Mouse (Mus musculus): ENCODE data around the gene Vwce. TPM values are rescaled to one million over a fixed set of nuclear protein-coding genes. Genes with fewer than 3 reads are reported as not detected.

The Vwce gene
- polyA plus RNA-seq, 1 experiment = not detected

DNA sequence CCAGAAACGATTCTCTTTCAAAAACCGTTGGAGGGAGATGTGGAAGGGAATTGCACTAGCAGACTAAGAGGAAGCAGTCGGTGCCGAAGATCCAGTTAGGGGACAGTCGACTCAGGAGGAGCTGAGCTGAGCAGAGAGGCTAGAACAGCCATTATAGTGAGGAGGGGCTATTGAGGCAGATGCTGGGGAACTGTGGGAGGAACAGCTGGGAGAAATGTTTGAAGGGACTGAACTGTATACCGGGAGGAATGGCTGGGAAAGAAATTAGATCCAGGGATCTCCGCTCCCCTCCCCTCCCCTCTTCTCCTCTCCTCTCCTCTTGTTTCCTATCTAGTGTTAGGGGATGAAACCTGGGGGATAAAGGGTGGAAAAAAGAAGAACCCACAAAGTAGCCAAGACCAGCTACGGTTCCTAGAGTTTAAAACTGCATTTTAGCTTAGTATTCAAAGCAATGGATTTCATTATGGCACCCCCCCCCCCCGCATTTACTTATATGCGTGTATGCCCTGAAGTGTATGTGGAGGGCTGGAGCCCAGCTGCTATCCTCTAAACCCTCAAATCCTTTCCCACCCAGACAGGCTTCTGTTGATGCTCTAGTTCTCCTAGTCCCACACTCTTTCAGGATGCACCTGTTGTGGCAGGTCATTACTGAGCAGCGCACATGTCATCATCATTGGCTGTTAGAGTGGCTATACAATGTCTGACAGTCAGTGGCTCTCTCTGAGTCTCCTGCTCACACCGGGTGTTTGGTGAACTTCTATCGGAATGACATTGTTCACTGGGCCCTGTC lies 6.8 kb downstream of the Vwce start:
- TF ChIP-seq CTCF (IDR thresholded peaks at IDR 0.05; ENCODE audit: low read depth, low read length) = no peak
- TF ChIP-seq POLR2A (IDR thresholded peaks at IDR 0.05; ENCODE audit: borderline replicate concordance, low read depth, low read length) = no peak
- H3K4me1 ChIP-seq (ENCODE audit: control insufficient read depth, insufficient read depth, low read length) = no peaks in the 10 kb centered on the region
- no peak overlapping the region for H3K4me3 ChIP-seq (ENCODE audit: insufficient read depth, low read length)
- no peak overlapping the region for H3K27ac ChIP-seq (ENCODE audit: insufficient read depth, low read depth, low read length)

DNA sequence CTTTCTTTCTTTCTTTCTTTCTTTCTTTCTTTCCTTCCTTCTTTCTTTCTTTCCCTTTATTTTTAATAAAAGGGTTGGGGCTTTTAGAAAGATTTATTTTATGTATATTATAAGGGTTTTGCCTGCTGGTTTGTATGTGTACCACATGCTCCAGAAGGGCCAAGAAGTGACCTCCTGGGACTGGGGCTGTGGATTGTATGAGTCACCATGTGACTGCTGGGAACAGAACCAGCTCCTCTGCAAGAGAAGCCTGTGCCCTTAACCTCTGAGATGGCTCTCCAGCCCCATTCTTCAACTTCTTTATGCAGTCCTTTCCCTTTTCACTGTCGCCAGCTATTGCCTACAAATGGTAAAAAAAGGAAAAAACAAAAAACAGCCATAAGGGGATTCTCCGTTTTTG lies 11.6 kb downstream of the Vwce start:
- H3K4me1 ChIP-seq (ENCODE audit: control insufficient read depth, insufficient read depth, low read length) = peaks cover 3% of the 10 kb centered on the region; the same call in 1 of the 2 replicates
- no peak overlapping the region for H3K27ac ChIP-seq (ENCODE audit: insufficient read depth, low read depth, low read length)
- TF ChIP-seq POLR2A (IDR thresholded peaks at IDR 0.05; ENCODE audit: borderline replicate concordance, low read depth, low read length) (no peak), CTCF (IDR thresholded peaks at IDR 0.05; ENCODE audit: low read depth, low read length) (no peak)
- no peak overlapping the region for H3K4me3 ChIP-seq (ENCODE audit: insufficient read depth, low read length)

DNA sequence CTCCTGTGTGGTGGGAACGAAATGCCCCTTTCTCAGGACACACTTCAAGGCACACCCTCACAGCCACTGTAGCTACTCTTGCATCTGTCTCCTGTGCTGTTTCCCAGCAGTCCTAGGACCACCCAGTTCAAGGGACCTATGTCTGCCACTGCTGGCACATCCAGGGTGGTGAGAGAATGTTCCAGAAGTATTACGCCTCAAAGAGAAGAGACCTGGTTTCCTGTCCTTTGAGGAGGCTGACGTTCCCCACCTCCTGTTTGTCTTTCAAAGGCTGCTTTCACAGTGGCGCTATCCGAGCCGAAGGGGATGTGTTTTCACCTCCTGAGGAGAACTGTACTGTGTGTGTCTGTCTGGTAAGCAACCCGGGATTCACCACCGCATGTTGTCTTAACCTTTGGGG lies 14.1 kb downstream of the Vwce start:
- Histone ChIP-seq H3K4me3 (ENCODE audit: insufficient read depth, low read length) (no peak overlapping the region), H3K27ac (ENCODE audit: insufficient read depth, low read depth, low read length) (no peak overlapping the region), H3K4me1 (ENCODE audit: control insufficient read depth, insufficient read depth, low read length) (peaks cover 9% of the 10 kb centered on the region)
- TF ChIP-seq CTCF (IDR thresholded peaks at IDR 0.05; ENCODE audit: low read depth, low read length) = no peak
- TF ChIP-seq POLR2A (IDR thresholded peaks at IDR 0.05; ENCODE audit: borderline replicate concordance, low read depth, low read length) = no peak

DNA sequence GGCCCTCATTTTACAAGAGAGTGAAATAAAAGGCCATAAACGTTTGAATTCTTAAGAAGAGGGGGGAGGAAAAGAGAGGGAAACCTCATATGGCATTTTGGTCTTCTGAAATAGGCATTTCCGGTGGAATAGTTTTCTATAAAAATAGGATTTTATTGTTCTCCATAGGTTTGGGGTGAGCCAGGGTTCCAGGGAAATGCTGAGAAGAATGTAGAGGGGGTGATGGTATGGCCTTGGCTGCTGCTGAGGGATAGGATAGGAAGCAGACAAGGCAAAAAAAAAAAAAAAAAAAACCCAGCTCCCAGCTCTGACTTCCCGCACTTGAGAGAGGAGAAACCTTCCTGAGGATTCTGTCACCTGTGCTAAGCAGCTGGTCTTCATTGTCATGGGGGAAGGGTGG lies 22.0 kb downstream of the Vwce start:
- Histone ChIP-seq H3K27ac (ENCODE audit: insufficient read depth, low read depth, low read length) (no peak overlapping the region), H3K4me1 (ENCODE audit: control insufficient read depth, insufficient read depth, low read length) (peaks cover 5% of the 10 kb centered on the region)
- TF ChIP-seq POLR2A (IDR thresholded peaks at IDR 0.05; ENCODE audit: borderline replicate concordance, low read depth, low read length) = no peak

DNA sequence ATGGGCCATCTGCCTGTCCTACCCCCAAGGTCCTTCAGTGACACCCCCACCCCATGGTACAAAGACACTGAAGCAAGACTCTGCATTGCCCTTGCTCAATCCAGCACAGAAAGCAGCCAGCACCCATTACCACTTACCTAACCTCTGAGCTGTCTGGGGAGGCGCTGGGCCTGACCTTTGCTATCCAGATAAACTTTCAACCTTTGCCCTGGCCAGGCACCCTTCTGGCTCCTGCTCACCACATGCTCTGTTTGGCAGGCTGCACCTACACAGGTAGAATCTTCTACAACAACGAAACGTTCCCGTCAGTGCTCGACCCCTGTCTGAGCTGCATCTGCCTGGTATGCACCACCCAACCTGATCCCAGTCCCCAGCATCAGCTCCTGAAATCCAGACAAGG lies 23.7 kb downstream of the Vwce start:
- Histone ChIP-seq H3K4me1 (ENCODE audit: control insufficient read depth, insufficient read depth, low read length) (peaks cover under 1% of the 10 kb centered on the region; the same call in 1 of the 2 replicates), H3K27ac (ENCODE audit: insufficient read depth, low read depth, low read length) (no peak overlapping the region), H3K4me3 (ENCODE audit: insufficient read depth, low read length) (no peak overlapping the region)
- TF ChIP-seq POLR2A (IDR thresholded peaks at IDR 0.05; ENCODE audit: borderline replicate concordance, low read depth, low read length) = no peak
- no peak for TF ChIP-seq CTCF (IDR thresholded peaks at IDR 0.05; ENCODE audit: low read depth, low read length)

More for the DNA sequence above, 22.0 kb downstream of the Vwce start:
- no peak overlapping the region for H3K4me3 ChIP-seq (ENCODE audit: insufficient read depth, low read length)

DNA sequence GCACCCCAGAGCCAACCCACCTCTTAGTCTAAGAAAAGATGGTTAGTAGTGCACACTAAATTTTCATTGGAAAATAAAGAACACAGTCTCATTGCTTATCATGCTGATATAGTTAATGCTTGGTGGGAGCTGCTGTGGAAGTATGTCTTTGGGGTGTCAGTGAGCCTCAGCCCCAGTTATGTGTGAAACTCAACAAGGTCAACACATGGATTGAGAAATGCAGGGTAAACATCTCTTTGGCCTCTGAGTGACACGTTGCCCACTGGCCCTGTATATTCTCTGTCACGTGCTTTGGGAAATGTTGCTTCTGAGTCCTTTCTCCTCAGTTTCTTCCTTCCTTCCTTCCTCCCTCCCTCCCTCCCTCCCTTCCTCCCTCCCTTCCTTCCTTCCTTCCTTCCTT lies 24.4 kb downstream of the Vwce start:
- no peak overlapping the region for H3K27ac ChIP-seq (ENCODE audit: insufficient read depth, low read depth, low read length)
- no peak for TF ChIP-seq POLR2A (IDR thresholded peaks at IDR 0.05; ENCODE audit: borderline replicate concordance, low read depth, low read length)
- no peak for TF ChIP-seq CTCF (IDR thresholded peaks at IDR 0.05; ENCODE audit: low read depth, low read length)
- H3K4me3 ChIP-seq (ENCODE audit: insufficient read depth, low read length) = no peak overlapping the region
- peaks cover 5% of the 10 kb centered on the region; the same call in 1 of the 2 replicates for H3K4me1 ChIP-seq (ENCODE audit: control insufficient read depth, insufficient read depth, low read length)

DNA sequence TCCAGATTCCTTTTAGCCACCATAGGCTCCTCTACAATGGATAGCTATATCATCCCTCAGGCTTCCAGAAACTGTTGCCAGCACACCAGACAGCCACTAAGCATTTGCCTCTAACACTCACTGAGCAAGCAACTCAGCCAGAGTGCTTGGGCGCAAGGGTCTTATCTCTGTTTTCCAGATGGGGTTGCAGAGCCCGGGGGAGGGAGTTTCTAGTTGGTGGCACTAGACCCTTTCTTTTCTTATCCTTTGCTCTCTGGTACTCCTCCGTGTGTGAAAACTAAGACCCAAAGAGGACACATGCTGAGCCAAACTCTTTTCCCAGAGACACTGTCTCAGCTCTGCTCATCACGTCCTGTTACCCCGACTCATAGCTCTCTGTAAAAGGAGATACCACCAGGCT lies 27.4 kb downstream of the Vwce start:
- H3K4me3 ChIP-seq (ENCODE audit: insufficient read depth, low read length) = no peak overlapping the region
- TF ChIP-seq CTCF (IDR thresholded peaks at IDR 0.05; ENCODE audit: low read depth, low read length) (no peak), POLR2A (IDR thresholded peaks at IDR 0.05; ENCODE audit: borderline replicate concordance, low read depth, low read length) (no peak)
- H3K4me1 ChIP-seq (ENCODE audit: control insufficient read depth, insufficient read depth, low read length) = peaks cover 5% of the 10 kb centered on the region; the same call in 1 of the 2 replicates
- H3K27ac ChIP-seq (ENCODE audit: insufficient read depth, low read depth, low read length) = no peak overlapping the region

DNA sequence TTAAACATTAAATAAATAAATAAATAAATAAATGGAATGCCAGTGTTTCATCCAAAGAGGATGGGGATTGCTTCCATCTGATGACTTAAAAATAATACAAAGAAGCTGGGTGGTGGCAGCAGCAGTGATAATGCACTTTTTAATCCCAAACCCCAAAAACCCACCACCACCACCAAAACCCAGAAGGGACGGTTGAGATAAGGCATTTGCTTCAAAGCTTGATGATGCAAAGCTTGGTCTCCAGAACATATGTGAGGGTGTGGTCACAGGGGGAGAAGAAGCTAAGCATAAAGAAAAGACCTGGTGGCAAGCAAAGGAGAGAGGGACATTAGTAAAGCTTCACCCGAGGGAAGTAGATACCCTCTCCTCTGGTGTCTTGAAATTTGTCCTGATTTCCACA lies 27.9 kb downstream of the Vwce start:
- no peak overlapping the region for H3K27ac ChIP-seq (ENCODE audit: insufficient read depth, low read depth, low read length)
- peaks cover 5% of the 10 kb centered on the region; the same call in 1 of the 2 replicates for H3K4me1 ChIP-seq (ENCODE audit: control insufficient read depth, insufficient read depth, low read length)
- H3K4me3 ChIP-seq (ENCODE audit: insufficient read depth, low read length) = no peak overlapping the region
- TF ChIP-seq POLR2A (IDR thresholded peaks at IDR 0.05; ENCODE audit: borderline replicate concordance, low read depth, low read length) (no peak), CTCF (IDR thresholded peaks at IDR 0.05; ENCODE audit: low read depth, low read length) (no peak)

DNA sequence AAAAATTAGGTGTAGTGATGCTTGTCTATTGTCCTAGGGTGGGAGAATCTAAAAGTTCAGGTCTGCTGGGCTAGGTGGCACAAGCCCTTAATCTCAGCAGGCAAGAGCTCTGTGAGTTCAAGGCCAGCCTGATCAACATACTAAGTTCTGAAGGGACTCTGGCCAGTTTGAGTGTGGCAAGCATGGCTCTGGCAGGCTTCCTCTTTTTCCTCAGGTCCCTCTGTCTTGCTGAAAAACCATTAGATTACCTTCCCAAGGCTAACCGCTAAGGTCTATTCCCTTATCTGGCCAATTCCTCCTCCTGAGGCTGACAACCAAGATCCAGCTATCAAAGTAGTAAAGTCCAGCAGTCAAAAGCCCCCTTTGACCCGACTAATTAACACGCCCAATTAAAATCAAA lies 28.7 kb downstream of the Vwce start:
- H3K4me3 ChIP-seq (ENCODE audit: insufficient read depth, low read length) = no peak overlapping the region
- H3K27ac ChIP-seq (ENCODE audit: insufficient read depth, low read depth, low read length) = no peak overlapping the region
- H3K4me1 ChIP-seq (ENCODE audit: control insufficient read depth, insufficient read depth, low read length) = peaks cover 5% of the 10 kb centered on the region; the same call in 1 of the 2 replicates
- TF ChIP-seq POLR2A (IDR thresholded peaks at IDR 0.05; ENCODE audit: borderline replicate concordance, low read depth, low read length) (no peak), CTCF (IDR thresholded peaks at IDR 0.05; ENCODE audit: low read depth, low read length) (no peak)

DNA sequence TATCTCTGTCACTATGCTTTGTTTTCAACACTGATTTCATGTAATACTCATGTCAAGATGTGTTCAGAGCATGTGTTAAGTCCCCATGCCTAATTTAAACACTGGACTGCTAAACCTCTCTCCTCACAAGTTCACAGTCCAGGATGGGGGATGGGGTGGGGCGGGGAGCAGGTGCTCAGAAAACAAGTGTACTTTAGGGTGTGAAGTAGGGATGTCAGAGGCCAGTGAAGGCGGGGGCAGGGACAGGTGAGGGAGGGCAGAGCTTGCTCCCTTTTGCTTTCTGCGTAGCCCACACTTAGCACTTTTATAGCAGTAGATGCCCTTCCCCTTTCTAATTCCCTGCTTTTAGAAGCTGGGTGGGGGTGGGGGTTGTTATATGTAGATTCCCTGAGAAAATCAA lies 31.1 kb downstream of the Vwce start:
- TF ChIP-seq POLR2A (IDR thresholded peaks at IDR 0.05; ENCODE audit: borderline replicate concordance, low read depth, low read length) (no peak), CTCF (IDR thresholded peaks at IDR 0.05; ENCODE audit: low read depth, low read length) (no peak)
- Histone ChIP-seq H3K4me3 (ENCODE audit: insufficient read depth, low read length) (no peak overlapping the region), H3K4me1 (ENCODE audit: control insufficient read depth, insufficient read depth, low read length) (peaks cover 5% of the 10 kb centered on the region; the same call in 1 of the 2 replicates), H3K27ac (ENCODE audit: insufficient read depth, low read depth, low read length) (no peak overlapping the region)
